12 mouse cellular contexts compared by ENCODE assay signal in the genomic region with DNA sequence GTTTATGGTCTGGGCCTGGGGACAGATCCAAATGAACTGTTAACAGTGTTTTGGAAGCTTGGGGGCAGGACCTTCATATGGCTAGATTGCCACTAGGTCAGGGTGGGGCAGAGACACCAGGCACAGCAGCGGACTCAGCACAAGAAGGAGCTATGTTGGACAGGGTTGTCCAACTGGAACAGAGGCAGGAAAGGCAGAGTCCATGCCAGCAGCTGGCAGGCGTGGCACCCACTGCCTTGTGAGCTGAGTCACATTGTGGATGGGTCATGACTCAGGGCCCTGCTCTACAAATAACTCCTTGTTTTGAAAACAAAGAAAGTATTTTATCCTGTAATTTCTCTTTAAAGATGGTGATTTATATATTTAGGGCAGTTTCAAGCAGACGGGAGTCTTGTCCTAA.
DNase-seq lines count a peak whose midpoint lies in the region; TF ChIP-seq lines count a peak whose summit lies in the region.
"Had no signal": no experiment of that assay in that cellular context is flagged by ENCODE, and none has a peak within 500 bp of the region (broad histone marks: within the 10 kb centered on the region; RNA-seq: fewer than 3 reads in every experiment).

No protein-coding gene starts in this region.

- WGBS in large intestine, adult 2 months: 24% methylated on average over 3 of the region's 3 CpGs
- 84% methylated on average over 3 of the region's 3 CpGs for WGBS in limb, embryonic 10.5 days

- H3K4me3 ChIP-seq in gastrocnemius, adult 2 months: no peak overlapping the region
- H3K4me3 ChIP-seq in limb, embryonic 10.5 days: no peak overlapping the region
- H3K4me3 ChIP-seq: heart, embryonic 15.5 days; liver, embryonic 13.5 days; megakaryocyte, embryonic 14.5 days had no signal

- 0 out of 2 replicates have a peak overlapping the region, but pooled peaks have one; percentile 20 for H3K27ac ChIP-seq in gastrocnemius, adult 2 months
- H3K27ac ChIP-seq in limb, embryonic 10.5 days: no peak overlapping the region
- H3K27ac ChIP-seq: heart, embryonic 15.5 days; liver, embryonic 13.5 days had no signal

- H3K27me3 ChIP-seq in limb, embryonic 10.5 days (ENCODE audit: low read depth, poor library complexity, severe bottlenecking): no peaks in the 10 kb centered on the region
- H3K27me3 ChIP-seq: heart, embryonic 15.5 days had no signal

- H3K4me1 ChIP-seq in limb, embryonic 10.5 days: peaks cover 3% of the 10 kb centered on the region; the same call in 1 of the 2 replicates
- H3K4me1 ChIP-seq: heart, embryonic 15.5 days; liver, embryonic 13.5 days; megakaryocyte, embryonic 14.5 days had no signal

- intact Hi-C loops in gastrocnemius, adult 2 months (cut with DNase I): no loop called here

- TF ChIP-seq CTCF in gastrocnemius, adult 2 months (IDR thresholded peaks at IDR 0.05): no peak

- no peaks in the 10 kb centered on the region for H3K9me3 ChIP-seq in limb, embryonic 10.5 days (replicated peaks)
- H3K9me3 ChIP-seq: heart, embryonic 15.5 days; liver, embryonic 13.5 days; megakaryocyte, embryonic 14.5 days had no signal

- peak; percentile 51 for DNase-seq in layer of hippocampus, adult 11-12 months (ENCODE audit: low spot score)
- DNase-seq in layer of hippocampus, postnatal 14 days (ENCODE audit: low spot score in 2 of 2): no peak
- peak; percentile 79 for DNase-seq in adipocyte (ENCODE audit: low spot score)
- DNase-seq in gastrocnemius, adult 2 months: peak; percentile 39
- DNase-seq in large intestine, adult 2 months (ENCODE audit: low read depth, low spot score): peak; percentile 73
- DNase-seq in embryo, embryonic 10 days (ENCODE audit: low spot score): no peak
- no peak for DNase-seq in B cell, adult 2 months
- no peak for DNase-seq in limb, embryonic 10.5 days (ENCODE audit: low spot score)
- DNase-seq: liver, embryonic 13.5 days; thymus, postnatal 14 days had no signal

- no peaks in the 10 kb centered on the region for H3K36me3 ChIP-seq in limb, embryonic 10.5 days
- H3K36me3 ChIP-seq: heart, embryonic 15.5 days; liver, embryonic 13.5 days had no signal

Comparison
In these comparisons a context has a peak if more than half of its experiments do, and no peak if none do; other contexts are left out.
1. DNase-seq: peak in layer of hippocampus, adult 11-12 months (single experiment), adipocyte (single experiment), gastrocnemius, adult 2 months (single experiment) and large intestine, adult 2 months (single experiment); none in layer of hippocampus, postnatal 14 days (0 of 2), embryo, embryonic 10 days (single experiment), B cell, adult 2 months (0 of 2) and limb, embryonic 10.5 days (single experiment).